Mouse (Mus musculus): ENCODE measurements around the gene Gm20696. TPM values are rescaled to one million over a fixed set of nuclear protein-coding genes. Genes with fewer than 3 reads are reported as not detected.

The Gm20696 gene
- polyA plus RNA-seq, 1 experiment from 2014 or later: 3.9 TPM

DNA sequence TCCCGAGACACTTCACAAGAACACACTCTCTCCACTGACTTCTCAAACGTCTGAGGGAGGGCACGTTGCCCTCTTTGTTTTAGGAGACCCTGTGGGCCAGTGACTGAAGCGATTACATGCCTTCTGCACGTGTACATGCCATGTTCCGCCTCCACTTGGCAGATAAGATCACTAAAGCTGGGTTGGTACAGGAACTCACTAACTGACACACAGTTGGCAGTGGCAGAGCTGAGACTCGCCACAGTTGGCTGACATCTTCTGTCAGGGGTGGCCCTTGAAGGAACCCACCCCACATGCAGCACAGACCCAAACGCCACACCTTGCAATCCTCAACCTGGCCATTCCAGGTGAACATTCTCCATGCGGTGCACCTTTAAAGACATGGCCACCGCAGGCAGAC lies 8.0 kb downstream of the Gm20696 start:
- 86% methylated on average over 10 of the region's 10 CpGs for WGBS
- H3K36me3 ChIP-seq (ENCODE audit: poor library complexity, severe bottlenecking): no peaks in the 10 kb centered on the region
- no peak overlapping the region for H3K27ac ChIP-seq
- no peak overlapping the region for H3K4me3 ChIP-seq
- H3K4me2 ChIP-seq: no peak overlapping the region
- H3K9me3 ChIP-seq (replicated peaks): no peaks in the 10 kb centered on the region
- peaks cover 9% of the 10 kb centered on the region for H3K4me1 ChIP-seq
- ATAC-seq: no peak
- H3K9ac ChIP-seq: no peak overlapping the region
- H3K27me3 ChIP-seq: no peaks in the 10 kb centered on the region

DNA sequence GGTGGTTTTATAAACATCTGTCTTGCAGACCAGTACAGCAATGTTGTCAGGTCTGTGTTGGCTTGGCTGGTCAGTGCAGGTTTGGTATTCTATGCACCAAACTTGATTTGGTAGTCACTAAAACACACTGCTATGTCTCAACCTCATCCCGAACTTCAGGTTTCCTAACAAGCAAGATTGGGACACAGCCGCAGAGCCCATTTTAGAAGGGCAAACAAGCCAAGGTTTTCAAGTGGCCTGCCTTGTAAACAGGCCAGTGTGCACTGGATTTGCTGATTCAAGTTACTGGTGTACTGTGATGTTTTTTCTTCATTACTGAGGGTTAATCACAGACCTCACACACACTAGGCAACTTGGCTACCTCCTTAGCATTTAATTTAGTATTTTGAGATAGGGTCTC lies 10.5 kb downstream of the Gm20696 start:
- Histone ChIP-seq H3K27me3 (no peaks in the 10 kb centered on the region), H3K4me2 (no peak overlapping the region), H3K27ac (no peak overlapping the region), H3K4me3 (no peak overlapping the region), H3K36me3 (ENCODE audit: poor library complexity, severe bottlenecking) (no peaks in the 10 kb centered on the region), H3K9ac (no peak overlapping the region), H3K4me1 (peaks cover 14% of the 10 kb centered on the region), H3K9me3 (replicated peaks) (no peaks in the 10 kb centered on the region)
- no peak for ATAC-seq
- 95% methylated on average over 2 of the region's 2 CpGs for WGBS

- Histone ChIP-seq H3K36me3 (ENCODE audit: poor library complexity, severe bottlenecking) (no peaks in the 10 kb centered on the region), H3K9ac (no peak overlapping the region), H3K27me3 (no peaks in the 10 kb centered on the region), H3K27ac (no peak overlapping the region), H3K4me3 (no peak overlapping the region), H3K4me1 (peaks cover 11% of the 10 kb centered on the region), H3K4me2 (no peak overlapping the region), H3K9me3 (replicated peaks) (no peaks in the 10 kb centered on the region)
- no peak for ATAC-seq
- WGBS: 45% methylated on average over 7 of the region's 7 CpGs
Measured at GRCm38 (mm10) chr6:99655488-99655887, 11.1 kb downstream of the Gm20696 start.

GRCm38 (mm10) chr6:99654343-99654742 lies 12.3 kb downstream of the Gm20696 start:
- Histone ChIP-seq H3K4me1 (0 out of 2 replicates have a peak, but pooled peaks cover 10% of the 10 kb centered on the region), H3K27me3 (no peaks in the 10 kb centered on the region), H3K27ac (no peak overlapping the region), H3K36me3 (ENCODE audit: poor library complexity, severe bottlenecking) (no peaks in the 10 kb centered on the region), H3K4me2 (no peak overlapping the region), H3K9ac (no peak overlapping the region), H3K4me3 (no peak overlapping the region), H3K9me3 (replicated peaks) (no peaks in the 10 kb centered on the region)
- 58% methylated on average over 5 of the region's 5 CpGs for WGBS
- ATAC-seq: peak; percentile 15; the same call in 1 of the 2 replicates

DNA sequence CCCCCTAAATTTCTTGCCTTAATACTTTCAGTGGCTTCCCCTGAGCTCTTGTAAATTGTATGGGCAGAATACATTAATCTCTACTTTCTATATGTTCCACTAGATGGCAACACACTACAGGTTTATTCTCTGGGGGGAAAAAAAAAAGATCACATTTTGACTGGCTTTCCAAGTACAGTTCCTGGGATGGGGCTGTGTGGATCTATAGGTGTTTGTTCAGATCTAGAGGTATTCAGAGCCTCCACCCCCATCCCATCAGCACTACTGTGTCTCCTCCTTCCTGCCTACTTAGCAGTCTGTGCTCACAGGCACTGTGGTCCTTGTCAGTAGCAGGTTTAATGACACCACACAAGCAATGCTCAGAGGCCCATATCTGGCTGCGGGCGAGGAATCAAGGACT lies 14.3 kb downstream of the Gm20696 start:
- WGBS: 83% methylated on average over 2 of the region's 2 CpGs
- Histone ChIP-seq H3K4me3 (no peak overlapping the region), H3K9ac (no peak overlapping the region), H3K27ac (no peak overlapping the region), H3K9me3 (replicated peaks) (no peaks in the 10 kb centered on the region), H3K27me3 (no peaks in the 10 kb centered on the region), H3K36me3 (ENCODE audit: poor library complexity, severe bottlenecking) (no peaks in the 10 kb centered on the region), H3K4me2 (no peak overlapping the region), H3K4me1 (0 out of 2 replicates have a peak, but pooled peaks cover 10% of the 10 kb centered on the region)
- peak; percentile 69; the same call in 1 of the 2 replicates for ATAC-seq

GRCm38 (mm10) chr6:99649307-99649706 lies 17.3 kb downstream of the Gm20696 start:
- WGBS: 69% methylated on average over 2 of the region's 2 CpGs

DNA sequence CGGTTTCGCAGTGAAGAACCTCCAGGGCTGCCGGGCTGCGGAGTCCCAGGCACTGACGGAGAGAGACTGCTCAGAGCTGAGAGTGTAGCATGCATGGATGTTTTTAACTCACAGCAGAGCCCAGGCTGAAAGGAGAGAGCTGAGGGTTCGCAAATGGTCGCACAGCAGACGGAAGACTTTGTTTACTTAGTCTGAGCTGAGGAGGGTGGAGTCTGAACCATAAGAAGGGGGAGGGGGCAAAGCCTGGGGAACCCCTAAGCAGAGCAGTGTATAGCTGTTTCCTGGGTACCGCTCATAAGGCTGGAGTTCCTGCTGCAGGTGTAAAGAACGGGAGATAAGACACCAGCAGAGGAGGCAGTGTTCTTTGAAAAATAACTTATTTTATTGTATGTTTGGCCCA lies 20.3 kb downstream of the Gm20696 start:
- H3K9me3 ChIP-seq (replicated peaks): no peaks in the 10 kb centered on the region
- no peak overlapping the region for H3K9ac ChIP-seq
- peaks cover 9% of the 10 kb centered on the region for H3K4me1 ChIP-seq
- peaks cover 5% of the 10 kb centered on the region; the same call in 1 of the 2 replicates for H3K36me3 ChIP-seq (ENCODE audit: poor library complexity, severe bottlenecking)
- no peak overlapping the region for H3K27ac ChIP-seq
- 73% methylated on average over 10 of the region's 10 CpGs for WGBS
- no peaks in the 10 kb centered on the region for H3K27me3 ChIP-seq
- H3K4me2 ChIP-seq: no peak overlapping the region
- H3K4me3 ChIP-seq: no peak overlapping the region
- no peak for ATAC-seq

More at GRCm38 (mm10) chr6:99649307-99649706, 17.3 kb downstream of the Gm20696 start:
- Histone ChIP-seq H3K4me1 (peaks cover 9% of the 10 kb centered on the region; the same call in 1 of the 2 replicates), H3K4me3 (no peak overlapping the region), H3K27me3 (no peaks in the 10 kb centered on the region), H3K4me2 (no peak overlapping the region), H3K9ac (no peak overlapping the region), H3K36me3 (ENCODE audit: poor library complexity, severe bottlenecking) (peaks cover 5% of the 10 kb centered on the region; the same call in 1 of the 2 replicates), H3K27ac (no peak overlapping the region), H3K9me3 (replicated peaks) (no peaks in the 10 kb centered on the region)
- ATAC-seq: no peak

DNA sequence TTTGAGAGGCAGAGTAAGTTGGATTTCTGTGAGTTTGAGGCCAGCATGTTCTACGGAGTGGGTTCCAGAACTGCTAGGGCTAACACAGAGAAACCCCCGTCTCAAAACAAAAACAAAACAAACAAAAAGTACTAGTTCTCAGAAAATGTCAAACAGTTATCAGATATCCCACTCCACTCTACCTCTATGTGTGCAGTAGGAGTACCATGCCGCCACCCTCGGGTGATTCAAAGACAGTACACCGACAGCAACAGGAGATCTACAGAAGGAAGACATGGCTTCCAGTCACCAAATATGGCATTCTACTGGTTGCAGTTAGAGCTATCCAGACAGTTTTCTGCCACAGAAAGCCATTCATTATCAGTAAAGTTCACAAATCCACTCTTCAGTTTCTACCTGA lies 21.7 kb downstream of the Gm20696 start:
- WGBS: 85% methylated on average over 5 of the region's 5 CpGs
- no peak for ATAC-seq
- no peak overlapping the region for H3K27ac ChIP-seq
- H3K27me3 ChIP-seq: no peaks in the 10 kb centered on the region
- peaks cover 8% of the 10 kb centered on the region; the same call in 1 of the 2 replicates for H3K36me3 ChIP-seq (ENCODE audit: poor library complexity, severe bottlenecking)
- H3K4me2 ChIP-seq: no peak overlapping the region
- H3K4me1 ChIP-seq: peaks cover 9% of the 10 kb centered on the region
- H3K9ac ChIP-seq: no peak overlapping the region
- H3K9me3 ChIP-seq (replicated peaks): no peaks in the 10 kb centered on the region
- H3K4me3 ChIP-seq: no peak overlapping the region

GRCm38 (mm10) chr6:99644386-99644785 lies 22.2 kb downstream of the Gm20696 start:
- Histone ChIP-seq H3K9ac (no peak overlapping the region), H3K4me3 (no peak overlapping the region), H3K9me3 (replicated peaks) (no peaks in the 10 kb centered on the region), H3K4me1 (peaks cover 9% of the 10 kb centered on the region), H3K27me3 (no peaks in the 10 kb centered on the region), H3K4me2 (no peak overlapping the region), H3K36me3 (ENCODE audit: poor library complexity, severe bottlenecking) (peaks cover 13% of the 10 kb centered on the region; the same call in 1 of the 2 replicates), H3K27ac (no peak overlapping the region)
- 73% methylated on average over 5 of the region's 5 CpGs for WGBS
- no peak for ATAC-seq

DNA sequence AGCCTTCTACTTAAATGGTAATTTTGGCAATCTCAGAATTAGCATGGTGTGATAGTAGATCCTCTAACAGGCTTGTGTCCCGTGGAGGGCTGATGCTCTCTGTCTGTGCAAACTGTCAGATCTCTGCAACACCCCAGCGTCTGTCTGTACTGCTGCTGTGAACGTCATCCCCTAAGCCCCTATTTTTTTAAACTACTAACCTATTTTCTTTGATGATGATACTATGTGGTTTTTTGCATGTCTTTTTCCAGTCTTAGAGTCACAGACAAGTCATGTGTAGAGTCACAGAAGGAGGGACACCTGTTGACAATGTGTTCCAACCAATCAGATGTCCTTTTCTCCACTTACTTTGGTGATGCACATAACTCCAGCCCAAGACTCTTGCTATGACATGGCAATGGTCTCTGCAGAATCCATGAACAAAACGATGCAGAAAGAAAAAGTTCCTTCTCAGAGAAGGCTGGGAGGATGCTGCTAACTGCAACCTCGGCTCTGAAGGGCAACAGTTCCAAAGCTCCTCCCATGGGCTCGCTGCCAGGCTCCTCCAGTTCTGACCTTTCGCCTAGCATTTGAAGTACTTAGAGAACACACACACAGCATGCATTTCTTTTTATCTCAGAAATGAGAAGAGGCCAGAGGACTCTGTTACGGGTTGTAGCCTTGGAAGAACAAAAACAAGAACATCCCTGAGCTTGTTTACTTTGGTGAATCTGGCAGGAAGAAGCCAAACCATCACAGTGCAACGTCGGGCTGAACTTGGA lies 23.0 kb downstream of the Gm20696 start:
- H3K9me3 ChIP-seq (replicated peaks): no peaks in the 10 kb centered on the region

DNA sequence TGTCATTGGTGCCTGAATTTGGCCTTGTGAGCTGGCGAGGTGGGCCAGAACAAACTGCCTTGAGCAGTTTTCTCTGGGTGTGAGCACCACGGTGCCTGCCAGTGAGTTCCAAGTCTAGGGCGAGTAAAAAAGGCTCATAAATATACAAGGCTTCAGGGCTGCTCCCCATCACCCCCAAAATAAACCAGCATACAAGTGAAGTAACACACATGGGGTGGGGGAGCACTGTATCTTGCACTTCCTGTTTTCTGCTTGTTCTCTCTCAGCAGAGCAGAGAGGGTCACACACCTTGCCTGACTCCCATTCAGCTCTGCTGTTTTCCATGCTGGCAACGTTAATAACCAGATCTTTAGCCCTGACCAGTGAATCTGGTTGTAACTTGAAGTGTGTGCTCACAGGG lies 29.1 kb downstream of the Gm20696 start:
- Histone ChIP-seq H3K4me3 (no peak overlapping the region), H3K9me3 (replicated peaks) (no peaks in the 10 kb centered on the region), H3K4me1 (peaks cover 17% of the 10 kb centered on the region), H3K36me3 (ENCODE audit: poor library complexity, severe bottlenecking) (0 out of 2 replicates have a peak, but pooled peaks cover 18% of the 10 kb centered on the region), H3K4me2 (no peak overlapping the region), H3K27me3 (no peaks in the 10 kb centered on the region), H3K27ac (no peak overlapping the region), H3K9ac (no peak overlapping the region)
- ATAC-seq: no peak
- WGBS: 76% methylated on average over 4 of the region's 4 CpGs

More for the DNA sequence above, 23.0 kb downstream of the Gm20696 start:
- Histone ChIP-seq H3K27ac (no peak overlapping the region), H3K36me3 (ENCODE audit: poor library complexity, severe bottlenecking) (peaks cover 19% of the 10 kb centered on the region; the same call in 1 of the 2 replicates), H3K9ac (no peak overlapping the region), H3K27me3 (no peaks in the 10 kb centered on the region), H3K4me1 (peaks cover 9% of the 10 kb centered on the region), H3K4me2 (no peak overlapping the region), H3K4me3 (no peak overlapping the region)
- ATAC-seq: no peak
- WGBS: 60% methylated on average over 10 of the region's 10 CpGs

- 46% methylated on average over 8 of the region's 8 CpGs for WGBS
- H3K9me3 ChIP-seq (replicated peaks): no peaks in the 10 kb centered on the region
- H3K27me3 ChIP-seq: no peaks in the 10 kb centered on the region
- no peak overlapping the region for H3K4me2 ChIP-seq
- no peak overlapping the region for H3K9ac ChIP-seq
- no peak overlapping the region for H3K4me3 ChIP-seq
- H3K27ac ChIP-seq: peak overlapping the region; percentile 49
- H3K36me3 ChIP-seq (ENCODE audit: poor library complexity, severe bottlenecking): 0 out of 2 replicates have a peak, but pooled peaks cover 22% of the 10 kb centered on the region
- H3K4me1 ChIP-seq: peaks cover 17% of the 10 kb centered on the region
- ATAC-seq: no peak
Measured at GRCm38 (mm10) chr6:99636801-99637200, 29.8 kb downstream of the Gm20696 start.
